Mouse (Mus musculus): ENCODE results near the gene Odf3.

DNA sequence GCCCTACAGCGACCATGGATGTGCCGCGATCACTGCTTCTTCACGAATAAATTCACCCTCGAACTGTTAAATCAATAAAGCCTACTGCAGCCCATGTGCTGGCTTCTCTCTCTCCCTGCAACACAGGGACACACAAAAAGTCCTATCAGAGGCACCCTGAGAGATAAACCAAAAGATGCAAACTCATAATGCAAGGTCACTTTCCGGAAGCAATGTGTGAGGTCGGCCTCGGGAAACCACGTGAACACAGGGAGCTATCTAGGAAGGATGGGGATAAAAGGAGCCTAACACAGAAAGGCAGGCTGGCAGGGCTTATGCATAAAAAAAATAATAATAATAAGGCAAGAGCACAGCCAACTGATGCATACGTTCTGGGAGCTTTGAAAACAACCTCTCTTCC lies 929 bp upstream of the Odf3 start:
- TF ChIP-seq CTCF (IDR thresholded peaks at IDR 0.05; ENCODE audit: low read depth, low read length) (no peak), POLR2A (IDR thresholded peaks at IDR 0.05; ENCODE audit: borderline replicate concordance, low read depth, low read length) (no peak)

Measured in bone marrow macrophage, adult 2 months (primary cell).